Mouse (Mus musculus): Measurements from ENCODE around the gene Ly6g6c.
A peak's percentile ranks its signal among the peaks of the same experiment; 100 is the strongest.
"Not testable (repeated sequence)": the region's sequence is repeated elsewhere in the genome, so short reads cannot be mapped to it uniquely, and the experiment has no call there.

Ly6g6c gene

DNA sequence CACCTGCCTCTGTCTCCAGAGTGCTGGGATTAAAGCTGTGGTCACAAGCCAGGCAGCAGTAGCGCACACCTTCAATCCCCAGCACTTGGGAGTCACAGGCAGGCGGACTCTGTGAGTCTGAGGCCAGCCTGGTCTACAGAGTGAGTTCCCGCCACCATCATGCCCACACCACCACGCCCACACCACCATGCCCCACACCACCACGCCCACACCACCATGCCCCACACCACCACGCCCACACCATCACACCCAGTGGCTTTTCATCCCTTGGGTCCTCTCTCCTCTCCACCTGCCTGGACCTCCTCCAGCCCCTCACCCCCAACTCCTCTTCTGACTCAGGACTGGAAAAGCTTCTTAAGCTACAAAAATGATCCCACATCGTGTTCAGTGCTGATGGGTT is 33.3 kb upstream of the Ly6g6c start:
- no peak for DNase-seq (ENCODE audit: low spot score)

DNA sequence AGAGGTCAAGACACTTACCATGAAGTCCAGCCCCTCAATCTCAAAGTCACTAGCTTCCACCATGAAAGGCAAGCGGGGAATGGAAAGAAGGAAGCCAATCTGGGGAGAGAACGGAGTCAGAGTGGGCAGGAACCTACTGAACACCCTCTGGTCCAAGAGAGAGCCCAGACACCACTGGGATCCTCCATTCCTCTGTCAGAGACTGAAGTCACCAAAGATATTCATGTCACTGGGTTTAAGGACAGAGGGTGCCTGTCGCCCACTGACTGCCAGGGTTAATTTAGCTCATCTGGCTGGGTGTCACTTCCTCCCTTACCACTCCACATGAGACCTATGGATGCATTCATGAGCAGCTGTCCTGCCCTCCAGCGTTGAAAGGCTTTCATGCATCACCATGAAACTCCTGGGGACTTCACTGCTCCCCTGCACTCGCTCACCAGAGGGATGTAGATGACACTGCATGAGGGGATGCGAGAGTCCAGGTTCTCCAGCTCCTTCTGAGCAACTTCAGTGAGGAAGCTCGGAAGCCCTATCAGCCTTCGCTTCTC is 32.8 kb upstream of the Ly6g6c start:
- no peak for DNase-seq (ENCODE audit: low spot score)

DNA sequence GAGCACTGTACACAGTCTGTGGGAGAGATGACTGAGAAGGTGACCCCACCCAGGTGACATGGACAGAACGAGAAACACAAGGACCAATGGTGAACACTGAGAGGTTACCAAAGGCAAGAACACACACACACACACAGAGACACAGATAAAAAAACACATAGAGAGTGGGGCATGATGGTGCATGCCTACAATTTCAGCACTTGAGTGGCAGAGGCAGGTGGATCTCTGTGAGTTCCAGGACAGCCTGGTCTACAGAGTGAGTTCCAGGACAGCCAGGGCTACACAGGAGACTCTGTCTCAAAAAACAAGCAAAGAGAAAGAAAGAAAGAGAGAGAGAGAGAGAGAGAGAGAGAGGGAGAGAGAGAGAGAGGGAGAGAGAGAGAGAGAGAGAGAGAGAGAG is 31.5 kb upstream of the Ly6g6c start:
- DNase-seq (ENCODE audit: low spot score), result not testable (repeated sequence)

DNA sequence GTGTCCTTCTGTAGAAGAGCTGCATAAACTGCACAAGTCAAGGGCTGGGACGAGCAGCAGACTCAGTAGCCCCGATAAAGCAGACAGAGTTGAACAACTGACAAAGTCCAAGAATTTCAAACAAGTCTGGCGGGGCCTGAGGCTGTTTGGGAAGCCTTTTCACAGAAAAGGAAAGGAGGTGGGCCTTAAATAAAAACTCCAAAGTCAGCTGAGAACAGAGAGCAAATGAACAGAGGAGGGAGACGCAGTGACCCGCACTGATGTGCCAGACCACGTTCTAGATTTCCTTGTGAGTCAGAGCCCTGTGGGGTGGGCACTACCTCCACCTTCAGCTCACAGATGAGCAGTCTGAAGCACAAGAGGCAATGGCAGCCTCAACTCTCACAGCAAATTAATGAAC is 30.3 kb upstream of the Ly6g6c start:
- no peak for DNase-seq (ENCODE audit: low spot score)

DNA sequence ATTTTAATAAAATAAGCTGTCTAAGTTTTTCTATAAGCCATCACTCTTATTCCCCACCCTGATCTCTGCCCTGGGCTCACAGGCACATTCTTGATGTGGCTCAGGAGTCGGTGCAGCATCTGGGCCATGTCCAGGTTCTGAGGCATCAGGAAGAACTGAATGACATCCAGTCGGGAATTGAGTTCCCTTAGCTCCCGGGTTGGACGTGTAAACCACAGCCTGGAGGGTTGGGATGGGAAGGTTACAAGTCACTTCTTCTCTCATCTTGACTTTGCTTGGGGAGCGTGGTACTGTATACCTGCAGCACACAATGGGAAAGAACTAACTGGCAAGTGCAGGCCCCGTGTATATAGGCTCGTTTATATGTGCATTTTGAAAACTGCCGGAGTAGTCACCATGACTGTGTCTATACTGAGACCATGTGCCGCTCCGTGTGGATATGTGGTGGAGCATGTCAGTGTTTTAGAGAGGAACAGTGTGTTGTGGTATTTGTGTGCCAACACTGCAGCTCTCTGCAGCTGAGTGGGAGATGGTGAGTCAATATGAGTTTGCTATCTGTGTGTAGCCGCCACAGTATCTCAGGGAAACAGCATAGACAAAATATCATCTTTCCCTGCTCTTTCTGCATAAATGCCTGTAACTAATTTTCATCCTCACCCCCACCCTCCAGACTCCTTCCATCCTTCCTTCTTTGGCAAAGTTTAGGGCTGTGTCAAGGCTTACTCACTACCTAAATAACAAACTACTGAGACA is 25.9 kb upstream of the Ly6g6c start:
- DNase-seq (ENCODE audit: low spot score), result no peak

DNA sequence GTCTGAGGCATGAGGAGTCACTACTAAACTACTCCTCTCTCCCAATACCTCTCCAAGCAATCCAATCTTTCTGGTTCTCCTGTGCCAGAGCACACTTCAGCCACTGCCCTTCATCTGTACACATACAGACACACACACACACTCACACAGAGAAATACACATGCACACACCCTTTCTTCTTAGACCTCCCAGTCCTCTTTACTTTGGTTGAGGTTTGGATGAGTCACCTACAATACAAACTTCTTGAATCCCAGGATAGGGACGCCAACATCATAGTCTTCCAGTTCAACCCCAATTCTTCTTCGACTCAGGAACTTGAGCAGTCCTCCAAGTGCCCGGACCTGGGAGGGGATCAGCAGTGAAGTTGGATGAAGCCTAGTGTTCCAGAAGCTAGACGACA is 21.4 kb upstream of the Ly6g6c start:
- no peak for DNase-seq (ENCODE audit: low spot score)

DNA sequence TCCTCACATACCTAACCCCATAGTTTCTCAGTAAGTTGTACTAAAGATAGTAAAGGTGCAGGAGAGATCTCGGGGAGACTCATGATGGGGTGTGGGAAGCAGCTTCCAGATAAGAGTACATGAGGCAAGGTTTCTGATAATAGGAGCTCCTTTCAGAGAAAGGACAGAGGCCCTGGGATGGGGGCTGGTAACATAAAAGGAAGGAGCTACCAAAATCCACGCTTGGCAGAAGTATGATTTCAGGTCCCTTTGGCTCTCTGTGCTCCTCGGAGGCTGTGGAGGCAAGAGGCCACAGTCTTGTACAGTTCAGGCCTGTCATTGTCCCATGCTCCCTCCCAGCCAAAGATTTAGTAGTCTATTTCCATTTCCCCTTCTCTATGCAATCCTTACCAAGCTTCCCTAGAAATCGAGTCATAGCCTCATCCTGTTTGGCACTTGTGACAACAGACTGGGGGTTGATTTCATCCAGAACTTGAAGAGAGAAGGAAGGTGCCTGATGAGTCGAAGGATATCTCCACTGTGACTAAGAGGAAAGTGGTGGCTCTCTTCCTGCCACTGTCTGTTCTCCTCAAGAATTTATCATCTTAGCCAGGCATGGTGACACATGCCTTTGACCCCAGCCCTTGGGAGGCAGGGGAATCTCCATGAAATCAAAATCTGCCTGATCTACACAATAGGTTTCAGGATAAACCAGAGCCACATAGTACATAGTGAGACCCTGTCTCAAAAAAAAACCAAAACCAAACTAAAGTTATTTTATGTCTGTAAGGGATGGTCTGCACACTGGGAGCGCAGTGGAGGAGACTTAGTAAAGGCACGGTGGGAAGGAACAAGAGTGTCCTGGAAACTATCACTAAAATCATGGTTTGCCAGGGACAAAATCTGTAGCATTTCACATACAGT is 20.0 kb upstream of the Ly6g6c start:
- DNase-seq (ENCODE audit: low spot score), result no peak

DNA sequence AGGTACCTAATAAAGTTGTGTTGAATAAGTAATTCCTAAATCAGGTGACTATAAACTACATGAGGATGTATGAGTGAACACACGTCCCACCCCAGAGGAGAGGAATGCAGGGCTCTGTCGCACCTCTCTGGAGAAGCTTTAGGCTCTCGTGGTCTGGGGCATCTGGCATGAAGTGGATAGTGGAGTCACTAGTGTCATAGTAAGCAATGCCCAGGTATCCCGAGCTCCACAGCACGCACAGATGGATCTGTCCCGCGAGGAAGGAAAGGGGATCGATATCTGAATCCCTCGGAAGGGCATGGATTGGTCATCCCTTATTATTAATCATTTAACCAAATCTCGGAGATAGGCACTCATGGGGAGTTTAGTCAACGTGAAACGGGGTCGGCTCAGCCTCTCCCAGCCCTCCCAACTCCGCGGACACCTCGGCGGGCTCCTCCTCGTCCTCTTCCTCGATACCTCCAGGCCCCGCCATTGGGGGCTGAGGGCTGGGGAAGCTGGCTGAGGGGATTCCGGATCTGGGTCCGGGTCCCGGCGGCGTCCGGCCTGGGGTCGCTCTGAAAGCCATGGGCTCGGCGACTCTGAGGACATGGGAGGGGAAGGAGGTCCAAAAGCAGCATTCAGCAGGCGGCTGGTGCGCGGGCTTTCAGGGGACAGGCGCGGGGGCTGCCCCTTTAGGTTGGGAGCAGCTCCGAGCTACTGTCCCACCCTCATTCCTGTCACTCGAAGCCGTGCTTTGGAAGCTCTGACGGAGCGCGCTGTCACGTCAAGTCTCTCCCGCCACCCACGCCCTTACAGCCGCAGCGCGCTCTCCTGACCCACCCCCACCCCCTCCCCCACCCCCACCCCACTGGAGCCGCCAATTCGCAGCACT is 19.1 kb upstream of the Ly6g6c start:
- DNase-seq (ENCODE audit: low spot score), result peak; percentile 36

DNA sequence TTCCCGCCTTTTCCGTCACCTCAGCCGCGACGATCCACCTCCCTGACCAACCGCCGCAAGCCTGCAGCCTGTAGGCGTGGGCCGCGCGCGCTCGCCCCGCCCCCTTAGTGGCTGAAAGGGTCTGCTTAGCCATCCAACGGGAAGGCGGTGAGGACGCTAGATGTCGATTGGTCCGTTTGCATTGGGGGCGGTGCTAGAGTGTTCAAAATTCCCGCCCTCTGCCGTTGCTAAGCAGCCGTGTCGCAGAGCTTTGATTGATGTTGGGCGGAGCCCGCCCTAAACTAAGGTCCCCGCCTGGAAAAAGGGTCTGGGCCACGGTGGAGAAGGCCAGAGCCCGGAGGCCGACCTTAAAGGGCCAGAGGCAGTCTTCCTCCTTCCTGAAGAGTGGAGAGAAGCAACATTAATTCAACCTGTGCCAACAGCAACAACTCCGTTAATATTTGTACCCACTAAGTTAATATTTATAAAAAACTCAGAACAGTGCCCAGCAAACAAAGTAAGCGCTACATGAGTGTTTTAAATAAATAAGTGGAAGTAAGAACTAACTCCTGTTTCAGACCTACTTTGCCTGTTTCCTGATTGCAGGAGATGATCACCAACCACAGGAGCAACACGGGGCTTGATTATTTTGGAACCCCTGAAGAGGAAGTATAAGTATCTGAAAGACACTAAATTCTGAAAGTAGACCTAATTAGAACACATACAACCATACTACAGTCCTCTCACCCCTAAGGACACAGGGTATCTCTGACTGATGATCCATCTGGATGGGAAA is 18.3 kb upstream of the Ly6g6c start, which contains the start of gene Msh5:
Gene Msh5, minus strand, starts transcription at position 65 of the 775 bp plus-strand sequence.
- DNase-seq (ENCODE audit: low spot score), result peak; percentile 95

DNA sequence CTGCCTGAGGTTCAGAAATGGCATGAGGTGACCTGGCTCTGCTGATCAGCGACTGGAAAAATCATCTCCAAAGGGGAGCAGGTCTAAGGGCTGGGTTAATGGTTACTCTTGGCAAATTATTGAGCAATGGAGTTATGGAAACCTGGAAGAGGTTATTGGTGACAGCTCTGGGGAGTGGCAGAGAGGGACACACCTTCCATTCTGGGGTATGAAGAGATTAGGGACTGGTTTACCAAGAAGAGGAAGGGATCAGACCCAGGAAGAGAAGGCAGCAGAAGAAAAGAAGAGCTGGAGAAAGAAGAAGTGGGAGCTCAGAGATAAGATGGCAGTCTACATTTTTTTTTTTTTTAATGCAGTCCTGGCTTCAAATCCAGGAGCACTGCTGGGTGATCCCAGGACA is 17.5 kb upstream of the Ly6g6c start:
- no peak for DNase-seq (ENCODE audit: low spot score)

DNA sequence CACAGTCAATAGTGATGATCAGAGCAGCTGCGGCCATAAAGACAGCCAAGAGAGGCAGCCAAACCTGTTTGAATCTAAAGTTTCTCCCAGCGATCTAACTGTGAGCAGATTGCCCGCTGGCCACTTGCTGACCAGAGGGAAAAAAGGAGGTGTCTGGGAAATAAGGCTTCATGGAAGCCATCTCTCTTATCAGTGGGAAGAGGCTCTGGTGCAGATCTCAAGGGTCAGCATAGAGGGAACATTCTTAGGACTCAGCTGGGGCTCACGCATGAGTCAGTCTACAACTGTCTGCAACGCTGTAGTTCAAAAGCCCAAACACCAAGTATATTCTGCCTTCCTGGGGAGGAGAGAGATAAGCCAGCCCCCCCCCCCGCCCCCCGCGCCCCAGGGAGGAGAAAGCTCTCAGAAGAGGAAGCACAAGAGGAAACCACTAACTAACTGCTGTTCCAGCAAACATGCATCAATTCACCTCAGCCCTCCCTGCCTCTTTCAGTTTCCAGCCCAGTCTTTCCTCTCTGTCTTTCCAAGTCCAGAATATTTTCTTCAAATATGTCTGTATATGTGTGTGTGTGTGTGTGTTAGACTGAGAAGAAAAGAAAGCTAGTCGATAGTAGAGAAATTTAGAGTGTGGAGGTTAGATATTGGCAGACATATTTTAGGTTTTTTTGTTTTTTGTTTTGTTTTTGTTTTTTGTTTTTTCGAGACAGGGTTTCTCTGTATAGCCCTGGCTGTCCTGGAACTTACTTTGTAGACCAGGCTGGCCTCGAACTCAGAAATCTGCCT is 16.8 kb upstream of the Ly6g6c start:
- no peak for DNase-seq (ENCODE audit: low spot score)

DNA sequence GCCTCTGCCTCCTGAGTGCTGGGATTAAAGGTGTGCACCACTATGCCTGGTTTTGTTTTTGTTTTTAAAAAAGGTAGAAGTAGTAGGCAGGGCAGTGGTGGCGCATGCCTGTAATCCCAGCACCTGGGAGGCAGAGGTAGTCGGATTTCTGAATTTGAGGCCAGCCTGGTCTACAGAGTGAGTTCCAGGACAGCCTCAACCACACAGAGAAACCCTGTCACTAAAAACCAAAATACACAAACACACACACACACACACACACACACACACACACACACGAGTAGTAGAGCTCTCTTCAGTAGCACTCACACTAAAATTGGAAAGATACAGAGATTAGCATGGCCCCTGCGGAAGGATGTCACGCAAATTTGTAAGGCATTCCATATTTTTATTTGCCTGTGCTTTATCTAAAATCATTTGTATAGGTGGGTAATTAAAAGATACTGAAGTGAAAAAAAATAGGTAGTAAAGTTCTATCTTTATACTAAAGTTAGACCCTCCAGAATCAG is 16.2 kb upstream of the Ly6g6c start:
- no peak for DNase-seq (ENCODE audit: low spot score)

DNA sequence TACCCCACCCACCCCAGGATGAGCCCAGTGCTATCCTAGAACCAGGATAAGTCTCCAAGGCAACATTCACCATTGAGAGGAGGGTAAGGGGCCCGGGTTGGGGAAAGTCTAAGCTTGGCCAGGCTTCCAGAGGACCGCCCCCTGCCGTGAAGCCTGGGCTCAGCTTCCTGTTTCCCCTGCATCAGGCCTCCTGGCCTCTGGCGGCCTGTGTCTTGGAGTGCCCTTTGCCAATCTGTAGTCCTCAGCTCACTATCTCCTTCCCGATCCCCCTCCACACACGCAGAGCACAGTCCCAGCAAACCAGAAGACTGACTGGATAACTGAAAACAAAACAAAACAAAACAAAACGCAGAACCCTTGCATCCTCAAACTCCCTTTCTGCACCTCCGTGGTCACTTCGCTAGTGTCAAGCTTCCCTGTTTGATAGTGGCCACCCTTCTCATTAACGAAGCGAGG is 15.6 kb upstream of the Ly6g6c start, which contains the start of gene Clic1:
Gene Clic1, plus strand, starts transcription at position 406 of the 456 bp plus-strand sequence.
- DNase-seq (ENCODE audit: low spot score), result peak; percentile 45

DNA sequence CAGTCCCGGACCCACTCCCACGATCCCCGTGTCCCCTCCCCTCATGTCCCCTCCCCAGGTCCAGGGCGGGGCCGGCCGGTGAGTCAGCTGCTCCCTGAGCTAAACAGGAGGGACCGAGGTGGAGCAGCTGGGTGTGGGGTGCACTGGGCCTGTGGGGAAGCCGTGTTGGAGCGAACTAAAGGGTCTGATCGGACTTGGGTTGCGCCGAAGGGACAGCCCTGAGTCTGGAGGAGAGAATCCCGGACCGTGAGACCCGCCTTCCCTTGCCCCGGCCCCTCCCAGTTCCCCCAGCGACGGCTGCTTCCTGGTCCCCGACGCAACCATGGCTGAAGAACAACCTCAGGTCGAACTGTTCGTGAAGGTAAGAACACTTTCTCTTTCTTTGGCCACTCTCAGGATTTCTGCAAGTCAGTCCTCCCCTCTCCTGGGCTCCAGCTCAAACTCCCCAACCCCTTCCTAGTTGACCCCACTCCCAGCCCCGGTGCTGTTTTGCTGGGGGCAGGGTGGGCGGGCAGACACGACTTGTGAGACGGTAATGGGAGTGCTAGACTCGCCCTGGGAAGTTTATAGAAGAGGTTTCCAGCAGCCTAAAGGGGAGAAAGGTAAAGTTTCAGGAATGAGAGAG is 14.9 kb upstream of the Ly6g6c start:
- DNase-seq (ENCODE audit: low spot score), result peak; percentile 78

DNA sequence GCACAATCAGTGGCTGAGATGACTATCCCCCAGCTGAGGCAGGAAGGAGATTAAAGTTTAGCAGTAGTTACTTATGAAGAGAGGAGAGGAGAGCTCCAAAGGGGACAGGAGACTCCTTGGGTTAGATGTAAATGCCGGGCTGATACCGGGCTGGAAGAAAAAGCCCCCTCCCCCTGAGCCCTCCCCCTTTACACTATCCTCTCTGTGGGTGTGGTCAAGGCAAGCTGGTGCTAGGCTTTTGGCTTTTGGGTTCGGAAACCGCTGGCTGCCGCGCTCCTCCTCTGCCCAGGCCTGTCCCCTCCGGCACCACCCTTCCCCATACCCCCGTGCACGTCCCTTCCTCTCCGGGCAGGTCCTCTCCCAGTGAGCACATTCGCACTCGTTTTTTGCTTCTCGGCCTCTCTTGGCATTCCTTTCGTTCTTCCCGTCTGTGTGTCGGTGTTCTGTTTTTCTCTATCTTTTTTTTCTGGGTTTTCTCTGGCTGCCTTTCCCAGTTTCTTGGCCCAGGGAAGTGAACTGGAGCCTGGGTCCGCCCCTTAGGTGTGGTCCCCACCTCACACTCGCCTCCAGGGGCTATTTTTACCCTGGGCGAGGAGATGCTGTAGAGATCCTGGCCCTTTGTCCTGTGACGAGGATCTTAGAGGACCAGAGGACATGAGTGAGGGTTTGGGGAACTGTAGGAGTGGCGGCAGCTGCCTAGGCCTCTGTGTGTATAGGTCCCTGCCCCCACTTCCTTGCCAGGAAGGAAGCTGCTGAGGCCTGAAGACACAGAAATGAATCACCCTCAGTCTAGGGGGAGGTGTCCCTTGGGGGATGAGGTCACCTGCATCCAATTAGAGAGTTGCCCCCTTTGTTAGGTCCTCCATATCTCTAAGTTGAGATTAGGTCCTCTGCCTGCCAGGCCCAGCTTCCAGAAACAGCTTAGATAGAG is 13.8 kb upstream of the Ly6g6c start:
- peak; percentile 57 for DNase-seq (ENCODE audit: low spot score)

DNA sequence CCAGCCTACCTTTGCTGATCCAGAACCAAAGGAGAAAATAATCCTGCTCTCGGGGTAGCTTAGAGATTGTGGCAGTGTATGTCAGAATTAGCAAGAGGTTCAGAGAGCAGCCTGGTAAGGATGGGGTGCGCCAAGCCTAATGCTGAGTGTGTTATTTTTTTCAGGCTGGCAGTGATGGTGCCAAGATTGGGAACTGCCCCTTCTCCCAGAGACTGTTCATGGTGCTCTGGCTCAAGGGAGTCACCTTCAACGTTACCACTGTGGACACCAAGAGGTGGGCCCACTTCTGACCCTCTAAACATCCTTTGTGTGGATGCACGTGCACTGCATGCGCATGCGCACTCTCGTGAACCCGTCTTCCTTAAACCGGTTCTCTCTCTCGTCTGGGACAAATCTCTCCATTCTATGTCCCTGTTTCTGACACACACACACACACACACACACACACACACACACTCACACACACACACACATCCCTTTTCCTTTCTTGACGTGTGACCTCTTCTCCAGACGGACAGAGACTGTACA is 12.9 kb upstream of the Ly6g6c start:
- DNase-seq (ENCODE audit: low spot score), result no peak

DNA sequence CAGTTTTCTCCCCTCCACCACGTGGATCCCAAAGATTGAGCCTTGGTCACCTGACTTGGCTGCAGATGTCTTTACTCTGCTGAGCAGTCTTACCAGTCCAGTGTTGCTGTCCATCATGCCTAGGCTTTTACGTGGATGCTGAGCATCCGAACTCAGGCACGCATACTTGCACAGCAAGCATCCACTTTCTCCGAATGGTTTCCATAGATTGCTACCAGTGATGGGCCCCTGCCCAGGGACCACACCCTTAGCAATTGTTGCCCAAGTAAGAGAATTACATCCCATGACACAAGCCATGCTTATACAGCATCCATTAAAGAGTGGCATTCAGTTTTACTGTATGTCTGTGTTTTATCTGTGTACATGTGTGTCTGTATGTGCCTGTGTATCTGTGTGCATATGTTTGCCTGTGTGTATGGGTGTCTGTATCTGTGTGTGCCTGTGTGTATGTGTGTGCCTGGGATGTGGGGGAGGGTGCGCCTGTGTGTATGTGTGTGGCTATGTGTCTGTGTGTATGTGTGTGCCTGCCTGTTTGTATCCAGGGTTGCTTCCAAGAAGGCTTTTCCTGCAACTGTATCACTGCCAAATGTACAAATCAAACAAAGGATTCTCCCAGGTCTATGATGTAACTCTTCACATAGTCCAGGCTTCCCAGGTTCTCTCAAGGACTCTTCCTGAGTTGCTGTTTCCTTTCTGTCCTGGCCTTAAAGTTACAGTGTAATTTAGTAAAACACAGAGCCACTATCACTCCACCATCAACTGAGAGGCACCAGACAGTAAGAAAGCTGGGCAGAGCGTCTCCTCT is 9.3 kb upstream of the Ly6g6c start:
- DNase-seq (ENCODE audit: low spot score), result no peak
